ENCODE assay signal across 15 mouse cellular contexts in the genomic region with DNA sequence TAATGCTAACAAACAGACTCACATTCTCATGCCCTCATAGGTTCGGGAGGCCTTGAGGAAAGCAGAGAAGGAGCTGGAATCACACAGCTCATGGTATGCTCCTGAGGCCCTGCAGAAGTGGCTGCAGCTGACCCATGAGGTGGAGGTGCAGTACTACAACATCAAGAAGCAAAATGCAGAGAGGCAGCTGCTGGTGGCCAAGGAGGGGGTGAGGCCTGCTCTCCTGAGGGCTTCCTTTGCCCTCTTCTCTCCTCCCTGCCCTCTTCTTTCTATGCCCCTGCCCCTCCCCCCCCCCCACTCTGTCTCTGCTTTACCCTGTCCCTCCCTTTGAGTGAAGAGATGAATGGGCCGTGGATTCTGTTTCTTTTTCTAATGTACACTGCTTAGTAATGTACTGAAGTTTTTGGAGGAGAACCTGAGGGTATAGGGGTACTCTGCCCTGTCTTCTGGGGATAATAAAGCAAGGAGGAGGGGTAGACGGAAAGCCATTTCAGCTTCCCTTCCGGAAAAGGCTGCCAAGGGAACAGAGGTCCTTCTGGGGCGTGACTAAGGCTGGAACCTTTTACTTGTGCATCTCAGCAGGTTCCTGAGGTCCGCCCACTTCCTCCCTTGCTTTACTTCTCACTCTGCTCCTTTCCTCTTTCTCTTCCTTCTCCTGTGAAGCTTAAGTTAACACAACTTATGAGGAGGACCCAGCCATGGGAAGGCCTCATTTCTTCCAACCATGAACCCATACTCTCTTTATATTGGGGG. TPM values are rescaled to one million over a fixed set of nuclear protein-coding genes. Genes with fewer than 3 reads are reported as not detected.
DNase-seq lines count a peak whose midpoint lies in the region; ATAC-seq and TF ChIP-seq lines count a peak whose summit lies in the region.
"Had no signal": no experiment of that assay in that cellular context is flagged by ENCODE, and none has a peak within 500 bp of the region (broad histone marks: within the 10 kb centered on the region; RNA-seq: fewer than 3 reads in every experiment).

No protein-coding gene starts in this region.

- peak; percentile 41; the same call in 1 of the 2 replicates for ATAC-seq in lung, embryonic 16.5 days (ENCODE audit: low read depth)
- 0 out of 2 replicates have a peak, but pooled peaks have one; percentile 20 for ATAC-seq in liver, embryonic 13.5 days (ENCODE audit: low read depth)
- no peak for ATAC-seq in forebrain, embryonic 11.5 days (replicated peaks; ENCODE audit: low FRiP score)
- ATAC-seq: intestine, embryonic 16.5 days had no signal

- no peaks in the 10 kb centered on the region for H3K9me3 ChIP-seq in lung, embryonic 16.5 days (ENCODE audit: control insufficient read depth, low read length)
- H3K9me3 ChIP-seq in liver, embryonic 13.5 days (replicated peaks), result no peaks in the 10 kb centered on the region
- H3K9me3 ChIP-seq in forebrain, embryonic 11.5 days (ENCODE audit: control insufficient read depth, low read length), result no peaks in the 10 kb centered on the region
- H3K9me3 ChIP-seq: neural tube, embryonic 13.5 days had no signal

- no peak overlapping the region for H3K4me2 ChIP-seq in lung, embryonic 16.5 days (ENCODE audit: low read depth, low read length)
- H3K4me2 ChIP-seq in liver, embryonic 13.5 days, result no peak overlapping the region
- H3K4me2 ChIP-seq in forebrain, embryonic 11.5 days (ENCODE audit: low read depth, low read length, severe bottlenecking), result no peak overlapping the region
- H3K4me2 ChIP-seq: neural tube, embryonic 13.5 days had no signal

- H3K27me3 ChIP-seq in lung, embryonic 16.5 days (ENCODE audit: control insufficient read depth, insufficient read depth, low read depth, low read length), result no peaks in the 10 kb centered on the region
- H3K27me3 ChIP-seq in liver, embryonic 13.5 days, result no peaks in the 10 kb centered on the region
- H3K27me3 ChIP-seq in forebrain, embryonic 11.5 days (ENCODE audit: control insufficient read depth, insufficient read depth, low read length), result no peaks in the 10 kb centered on the region
- H3K27me3 ChIP-seq: neural tube, embryonic 13.5 days had no signal

- H3K4me1 ChIP-seq in lung, embryonic 16.5 days (replicated peaks; ENCODE audit: control insufficient read depth, insufficient read depth, low read length), result no peaks in the 10 kb centered on the region
- H3K4me1 ChIP-seq in bone marrow, adult 2 months (ENCODE audit: control insufficient read depth, insufficient read depth, low read length), result no peaks in the 10 kb centered on the region; the same call in 1 of the 2 replicates
- peaks cover 10% of the 10 kb centered on the region for H3K4me1 ChIP-seq in liver, embryonic 13.5 days (replicated peaks)
- H3K4me1 ChIP-seq in forebrain, embryonic 11.5 days (replicated peaks; ENCODE audit: control insufficient read depth, insufficient read depth, low read length), result no peaks in the 10 kb centered on the region
- H3K4me1 ChIP-seq: neural tube, embryonic 13.5 days had no signal

- DNase-seq in lung, adult 18-20 months, result no peak
- DNase-seq in liver, embryonic 13.5 days, result no peak
- peak; percentile 40 for DNase-seq in thymus, postnatal 0 days (ENCODE audit: low spot score)
- DNase-seq in left cerebral cortex, postnatal 36 days (ENCODE audit: low spot score in 2 of 2), result no peak
- no peak for DNase-seq in Muller cell, postnatal 12 days (ENCODE audit: inconsistent ontology term)
- DNase-seq in forebrain, embryonic 11.5 days (ENCODE audit: low spot score), result no peak
- DNase-seq: adrenal gland, adult 8-10 months; cerebellum, postnatal 10 days; heart, postnatal 14 days; layer of hippocampus, postnatal 36 days had no signal

- intact Hi-C loops in left cerebral cortex, postnatal 36 days (cut with DNase I), result no loop called here

- no peak for TF ChIP-seq CTCF in bone marrow, adult 2 months (IDR thresholded peaks at IDR 0.05; ENCODE audit: control insufficient read depth, insufficient read depth, low read length)

- no peak for TF ChIP-seq POLR2A in bone marrow, adult 2 months (IDR thresholded peaks at IDR 0.05; ENCODE audit: borderline replicate concordance, control insufficient read depth, low read depth, low read length)

- no peak overlapping the region for H3K4me3 ChIP-seq in lung, embryonic 16.5 days (ENCODE audit: low read length)
- no peak overlapping the region for H3K4me3 ChIP-seq in bone marrow, adult 2 months (replicated peaks; ENCODE audit: control insufficient read depth, low read depth, low read length)
- H3K4me3 ChIP-seq in liver, embryonic 13.5 days (replicated peaks), result no peak overlapping the region
- no peak overlapping the region for H3K4me3 ChIP-seq in forebrain, embryonic 11.5 days (ENCODE audit: low read depth, low read length)
- H3K4me3 ChIP-seq: neural tube, embryonic 13.5 days had no signal

- no peak overlapping the region for H3K9ac ChIP-seq in lung, embryonic 16.5 days (ENCODE audit: low read length)
- no peak overlapping the region for H3K9ac ChIP-seq in liver, embryonic 13.5 days
- H3K9ac ChIP-seq in forebrain, embryonic 11.5 days (ENCODE audit: low read length), result no peak overlapping the region
- H3K9ac ChIP-seq: neural tube, embryonic 13.5 days had no signal

- 55% methylated on average over 6 of the region's 6 CpGs for WGBS in lung, embryonic 16.5 days
- WGBS in bone marrow, adult 2 months, result 15% methylated on average over 6 of the region's 6 CpGs
- WGBS in liver, embryonic 13.5 days (ENCODE audit: insufficient replicate concordance), result 35% methylated on average over 6 of the region's 6 CpGs
- 63% methylated on average over 6 of the region's 6 CpGs for WGBS in forebrain, embryonic 11.5 days

- no peaks in the 10 kb centered on the region for H3K36me3 ChIP-seq in lung, embryonic 16.5 days (ENCODE audit: control insufficient read depth, insufficient read depth, low read length)
- H3K36me3 ChIP-seq in liver, embryonic 13.5 days, result 0 out of 2 replicates have a peak, but pooled peaks cover 3% of the 10 kb centered on the region
- H3K36me3 ChIP-seq in forebrain, embryonic 11.5 days (ENCODE audit: control insufficient read depth, insufficient read depth, low read length), result no peaks in the 10 kb centered on the region

- H3K27ac ChIP-seq in lung, embryonic 16.5 days (ENCODE audit: low read length), result no peak overlapping the region
- peak overlapping the region; percentile 1; the same call in 1 of the 2 replicates for H3K27ac ChIP-seq in bone marrow, adult 2 months (ENCODE audit: control insufficient read depth, insufficient read depth, low read depth, low read length, poor library complexity)
- 0 out of 2 replicates have a peak overlapping the region, but pooled peaks have one; percentile 20 for H3K27ac ChIP-seq in liver, embryonic 13.5 days
- H3K27ac ChIP-seq in forebrain, embryonic 11.5 days (ENCODE audit: low read depth, low read length), result no peak overlapping the region
- H3K27ac ChIP-seq: neural tube, embryonic 13.5 days had no signal

RNA-seq across cellular contexts. Expression of gene Rrm1, which starts 15.4 kb away (rescaled TPM):
- polyA plus RNA-seq in lung, embryonic 16.5 days (2015; fragmentation: Nextera tagmentation; extraction: Ambion mirVana), result 160 and 162 TPM in 2 replicates
- 151 and 245 TPM in 2 replicates for polyA plus RNA-seq in bone marrow, adult 2 months (2011; ENCODE audit: insufficient read depth, insufficient read length, low replicate concordance, missing spikeins)
- 223 and 242 TPM in 2 replicates for polyA plus RNA-seq in liver, embryonic 13.5 days (2015; fragmentation: Nextera tagmentation; extraction: Ambion mirVana)
- polyA plus RNA-seq in thymus, postnatal 0 days (2015; fragmentation: Nextera tagmentation; extraction: Ambion mirVana), result 143 and 151 TPM in 2 replicates
- total RNA-seq in left cerebral cortex, postnatal 36 days (2021), result 10 to 100 TPM; 10.8 to 13.0 TPM
- 274 and 290 TPM in 2 replicates for polyA plus RNA-seq in forebrain, embryonic 11.5 days (2014; fragmentation: Nextera tagmentation; extraction: Ambion mirVana)

RNA-seq across cellular contexts. Expression of gene Olfr543, which starts 55.4 kb away (rescaled TPM):
- polyA plus RNA-seq in lung, embryonic 16.5 days (2015; fragmentation: Nextera tagmentation; extraction: Ambion mirVana), result 0.18 TPM in 1 of 2 replicates, not detected in the other
- polyA plus RNA-seq in bone marrow, adult 2 months (2011; ENCODE audit: insufficient read depth, insufficient read length, low replicate concordance, missing spikeins), result not detected in 2 replicates
- polyA plus RNA-seq in liver, embryonic 13.5 days (2015; fragmentation: Nextera tagmentation; extraction: Ambion mirVana), result 0.38 and 0.40 TPM in 2 replicates
- polyA plus RNA-seq in thymus, postnatal 0 days (2015; fragmentation: Nextera tagmentation; extraction: Ambion mirVana), result 0.14 and 0.34 TPM in 2 replicates
- total RNA-seq in left cerebral cortex, postnatal 36 days (2021), result not detected
- polyA plus RNA-seq in forebrain, embryonic 11.5 days (2014; fragmentation: Nextera tagmentation; extraction: Ambion mirVana), result 1.0 and 1.5 TPM in 2 replicates
- total RNA-seq: adrenal gland, adult 8-10 months; heart, postnatal 14 days; layer of hippocampus, postnatal 36 days had no signal
- polyA plus RNA-seq: testis, adult 2 months had no signal

Comparison
In these comparisons a context has a peak if more than half of its experiments do, and no peak if none do; other contexts are left out.
1. H3K27ac ChIP-seq: peak in bone marrow, adult 2 months (single experiment) and liver, embryonic 13.5 days (single experiment); none in lung, embryonic 16.5 days (single experiment) and forebrain, embryonic 11.5 days (single experiment).